ENCODE assay signal across 19 mouse cellular contexts in the genomic region with DNA sequence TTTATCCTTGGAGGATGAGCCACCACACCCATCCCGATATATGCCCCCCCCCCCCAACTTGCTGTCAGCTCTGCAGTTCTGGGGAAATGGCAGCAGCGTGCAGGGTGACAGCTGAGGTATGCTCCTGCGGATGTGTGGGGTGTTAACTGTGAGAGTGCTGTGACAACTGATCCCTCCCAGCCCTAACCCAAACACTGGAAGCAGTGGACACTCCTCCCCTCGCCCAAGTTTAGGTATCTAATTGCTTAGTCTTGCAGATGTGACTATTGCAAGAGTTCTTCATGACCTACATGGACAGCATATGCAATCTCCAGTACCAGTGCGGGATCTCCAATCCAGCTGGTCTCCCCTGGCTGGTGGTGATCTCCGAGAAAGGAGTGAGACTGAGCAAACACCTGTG. TPM values are rescaled to one million over a fixed set of nuclear protein-coding genes. Genes with fewer than 3 reads are reported as not detected.
DNase-seq lines count a peak whose midpoint lies in the region; ATAC-seq and TF ChIP-seq lines count a peak whose summit lies in the region.
"Had no signal": no experiment of that assay in that cellular context is flagged by ENCODE, and none has a peak within 500 bp of the region (broad histone marks: within the 10 kb centered on the region; RNA-seq: fewer than 3 reads in every experiment).

No protein-coding gene starts in this region.

- no peak for DNase-seq in heart, embryonic 10.5 days (ENCODE audit: low spot score)
- DNase-seq in kidney, postnatal 0 days (ENCODE audit: low spot score) = peak; percentile 73
- DNase-seq in kidney, postnatal 36 days = no peak
- no peak for DNase-seq in limb, embryonic 10.5 days (ENCODE audit: low spot score)
- no peak for DNase-seq in frontal cortex, postnatal 10 days (ENCODE audit: low spot score in 2 of 2)
- DNase-seq in ovary, postnatal 14 days (ENCODE audit: low spot score) = no peak
- DNase-seq: adrenal gland, adult 8-10 months; cerebellum, adult 2 months; kidney, adult 2 months; lung, adult 18-20 months; lung, postnatal 4 days; spleen, adult 18-20 months; thymus, postnatal 4 days had no signal

- H3K9ac ChIP-seq in heart, embryonic 12.5 days = no peak overlapping the region
- H3K9ac ChIP-seq in kidney, postnatal 0 days (ENCODE audit: low read depth, low read length) = no peak overlapping the region
- no peak overlapping the region for H3K9ac ChIP-seq in neural tube, embryonic 14.5 days (replicated peaks; ENCODE audit: low read depth, low read length)
- H3K9ac ChIP-seq: hindbrain, embryonic 15.5 days had no signal

- no peak overlapping the region for H3K27ac ChIP-seq in heart, embryonic 10.5 days
- no peak overlapping the region for H3K27ac ChIP-seq in heart, embryonic 12.5 days (ENCODE audit: poor library complexity, severe bottlenecking)
- no peak overlapping the region for H3K27ac ChIP-seq in kidney, postnatal 0 days
- H3K27ac ChIP-seq in limb, embryonic 10.5 days = no peak overlapping the region
- H3K27ac ChIP-seq in neural tube, embryonic 14.5 days (ENCODE audit: low read depth, low read length) = no peak overlapping the region
- H3K27ac ChIP-seq: hindbrain, embryonic 15.5 days had no signal

- no peak for TF ChIP-seq CTCF in kidney, postnatal 0 days (IDR thresholded peaks at IDR 0.05; ENCODE audit: low read depth)

- WGBS in heart, embryonic 10.5 days = 8% methylated on average over 6 of the region's 6 CpGs
- 7% methylated on average over 6 of the region's 6 CpGs for WGBS in heart, embryonic 12.5 days
- WGBS in kidney, postnatal 0 days = 15% methylated on average over 6 of the region's 6 CpGs
- 2% methylated on average over 6 of the region's 6 CpGs for WGBS in limb, embryonic 10.5 days
- WGBS in neural tube, embryonic 14.5 days = 5% methylated on average over 6 of the region's 6 CpGs

- ATAC-seq in heart, embryonic 12.5 days (ENCODE audit: insufficient number of reproducible peaks, low FRiP score) = no peak
- ATAC-seq in kidney, postnatal 0 days (replicated peaks; ENCODE audit: low FRiP score, low read depth) = no peak
- no peak for ATAC-seq in neural tube, embryonic 14.5 days (ENCODE audit: low read depth)

- H3K36me3 ChIP-seq in heart, embryonic 10.5 days = no peaks in the 10 kb centered on the region
- H3K36me3 ChIP-seq in heart, embryonic 12.5 days = no peaks in the 10 kb centered on the region
- H3K36me3 ChIP-seq in kidney, postnatal 0 days (ENCODE audit: insufficient read depth, low read length) = no peaks in the 10 kb centered on the region
- H3K36me3 ChIP-seq in limb, embryonic 10.5 days = no peaks in the 10 kb centered on the region
- H3K36me3 ChIP-seq in neural tube, embryonic 14.5 days (ENCODE audit: control insufficient read depth, insufficient read depth, low read length) = no peaks in the 10 kb centered on the region
- H3K36me3 ChIP-seq: hindbrain, embryonic 15.5 days had no signal

- no peaks in the 10 kb centered on the region for H3K9me3 ChIP-seq in heart, embryonic 10.5 days
- H3K9me3 ChIP-seq in heart, embryonic 12.5 days (replicated peaks) = no peaks in the 10 kb centered on the region
- H3K9me3 ChIP-seq in kidney, postnatal 0 days (replicated peaks; ENCODE audit: low read length) = no peaks in the 10 kb centered on the region
- H3K9me3 ChIP-seq in limb, embryonic 10.5 days (replicated peaks) = no peaks in the 10 kb centered on the region
- H3K9me3 ChIP-seq in neural tube, embryonic 14.5 days (ENCODE audit: control insufficient read depth, low read length) = no peaks in the 10 kb centered on the region
- H3K9me3 ChIP-seq: hindbrain, embryonic 15.5 days had no signal

- H3K4me1 ChIP-seq in heart, embryonic 10.5 days = peaks cover 56% of the 10 kb centered on the region
- peaks cover 52% of the 10 kb centered on the region for H3K4me1 ChIP-seq in heart, embryonic 12.5 days (replicated peaks)
- H3K4me1 ChIP-seq in kidney, postnatal 0 days (replicated peaks; ENCODE audit: insufficient read depth, low read length) = peaks cover 45% of the 10 kb centered on the region
- H3K4me1 ChIP-seq in limb, embryonic 10.5 days = peaks cover 61% of the 10 kb centered on the region
- peaks cover 31% of the 10 kb centered on the region for H3K4me1 ChIP-seq in neural tube, embryonic 14.5 days (ENCODE audit: control insufficient read depth, insufficient read depth, low read length)

- H3K27me3 ChIP-seq in heart, embryonic 10.5 days (ENCODE audit: insufficient read depth, poor library complexity, severe bottlenecking) = peaks cover 93% of the 10 kb centered on the region
- peaks cover 91% of the 10 kb centered on the region for H3K27me3 ChIP-seq in heart, embryonic 12.5 days (replicated peaks)
- H3K27me3 ChIP-seq in kidney, postnatal 0 days (ENCODE audit: insufficient read depth, low read length) = peaks cover 20% of the 10 kb centered on the region
- peaks cover 99% of the 10 kb centered on the region for H3K27me3 ChIP-seq in limb, embryonic 10.5 days (ENCODE audit: low read depth, poor library complexity, severe bottlenecking)
- peaks cover 20% of the 10 kb centered on the region for H3K27me3 ChIP-seq in neural tube, embryonic 14.5 days (ENCODE audit: control insufficient read depth, insufficient read depth, low read length)

- H3K4me3 ChIP-seq in heart, embryonic 10.5 days = 0 out of 2 replicates have a peak overlapping the region, but pooled peaks have one; percentile 3
- H3K4me3 ChIP-seq in heart, embryonic 12.5 days = no peak overlapping the region
- H3K4me3 ChIP-seq in kidney, postnatal 0 days (replicated peaks; ENCODE audit: low read depth, low read length) = no peak overlapping the region
- H3K4me3 ChIP-seq in limb, embryonic 10.5 days = peak overlapping the region; percentile 7; the same call in 1 of the 2 replicates
- no peak overlapping the region for H3K4me3 ChIP-seq in neural tube, embryonic 14.5 days (ENCODE audit: low read depth, low read length)
- H3K4me3 ChIP-seq: hindbrain, embryonic 15.5 days; myocyte had no signal

- no peak overlapping the region for H3K4me2 ChIP-seq in heart, embryonic 12.5 days
- H3K4me2 ChIP-seq in kidney, postnatal 0 days (ENCODE audit: low read length) = peak overlapping the region; percentile 38; the same call in 1 of the 2 replicates
- 0 out of 2 replicates have a peak overlapping the region, but pooled peaks have one; percentile 8 for H3K4me2 ChIP-seq in neural tube, embryonic 14.5 days (ENCODE audit: low read depth, low read length)
- H3K4me2 ChIP-seq: hindbrain, embryonic 15.5 days had no signal

RNA-seq across cellular contexts. Expression of a gene that starts 2.4 kb away (rescaled TPM):
- polyA plus RNA-seq in heart, embryonic 10.5 days (2016; fragmentation: Nextera tagmentation; extraction: Ambion mirVana) = 2.7 and 7.5 TPM in 2 replicates
- 1.2 TPM in 2 replicates for polyA plus RNA-seq in heart, embryonic 12.5 days (2016; fragmentation: Nextera tagmentation; extraction: Ambion mirVana)
- polyA plus RNA-seq in kidney, postnatal 0 days (2015; fragmentation: Nextera tagmentation; extraction: Ambion mirVana) = 8.8 TPM in 2 replicates
- polyA plus RNA-seq in limb, embryonic 10.5 days (2016; fragmentation: Nextera tagmentation; extraction: Ambion mirVana) = 1.4 and 2.1 TPM in 2 replicates
- polyA plus RNA-seq in neural tube, embryonic 14.5 days (2014; fragmentation: Nextera tagmentation; extraction: Ambion mirVana) = 0.21 and 0.45 TPM in 2 replicates

RNA-seq across cellular contexts. Expression of a gene that starts 7.7 kb away (rescaled TPM):
- 0.12 and 0.20 TPM in 2 replicates for polyA plus RNA-seq in heart, embryonic 10.5 days (2016; fragmentation: Nextera tagmentation; extraction: Ambion mirVana)
- polyA plus RNA-seq in heart, embryonic 12.5 days (2016; fragmentation: Nextera tagmentation; extraction: Ambion mirVana) = 0.34 and 0.46 TPM in 2 replicates
- polyA plus RNA-seq in kidney, postnatal 0 days (2015; fragmentation: Nextera tagmentation; extraction: Ambion mirVana) = 1.3 TPM in 2 replicates
- 0.15 and 0.23 TPM in 2 replicates for polyA plus RNA-seq in limb, embryonic 10.5 days (2016; fragmentation: Nextera tagmentation; extraction: Ambion mirVana)
- polyA plus RNA-seq in neural tube, embryonic 14.5 days (2014; fragmentation: Nextera tagmentation; extraction: Ambion mirVana) = 3.2 and 3.6 TPM in 2 replicates
- polyA plus RNA-seq: limb, embryonic 11.5 days; stomach, embryonic 16.5 days had no signal

RNA-seq across cellular contexts. Expression of a gene that starts 21.0 kb away (rescaled TPM):
- 35.7 TPM in 2 replicates for polyA plus RNA-seq in heart, embryonic 10.5 days (2016; fragmentation: Nextera tagmentation; extraction: Ambion mirVana)
- polyA plus RNA-seq in heart, embryonic 12.5 days (2016; fragmentation: Nextera tagmentation; extraction: Ambion mirVana) = 27.2 and 28.0 TPM in 2 replicates
- 11.4 and 11.5 TPM in 2 replicates for polyA plus RNA-seq in kidney, postnatal 0 days (2015; fragmentation: Nextera tagmentation; extraction: Ambion mirVana)
- 54.8 and 56.2 TPM in 2 replicates for polyA plus RNA-seq in limb, embryonic 10.5 days (2016; fragmentation: Nextera tagmentation; extraction: Ambion mirVana)
- 2.4 and 3.3 TPM in 2 replicates for polyA plus RNA-seq in neural tube, embryonic 14.5 days (2014; fragmentation: Nextera tagmentation; extraction: Ambion mirVana)

RNA-seq across cellular contexts. Expression of a gene that starts 30.4 kb away (rescaled TPM):
- 42.1 and 58.5 TPM in 2 replicates for polyA plus RNA-seq in heart, embryonic 10.5 days (2016; fragmentation: Nextera tagmentation; extraction: Ambion mirVana)
- polyA plus RNA-seq in heart, embryonic 12.5 days (2016; fragmentation: Nextera tagmentation; extraction: Ambion mirVana) = 57.2 and 58.5 TPM in 2 replicates
- polyA plus RNA-seq in kidney, postnatal 0 days (2015; fragmentation: Nextera tagmentation; extraction: Ambion mirVana) = 33.5 and 34.6 TPM in 2 replicates
- 60.5 and 64.1 TPM in 2 replicates for polyA plus RNA-seq in limb, embryonic 10.5 days (2016; fragmentation: Nextera tagmentation; extraction: Ambion mirVana)
- polyA plus RNA-seq in neural tube, embryonic 14.5 days (2014; fragmentation: Nextera tagmentation; extraction: Ambion mirVana) = 32.6 and 41.6 TPM in 2 replicates

RNA-seq across cellular contexts. Expression of a gene that starts 40.4 kb away (rescaled TPM):
- polyA plus RNA-seq in heart, embryonic 10.5 days (2016; fragmentation: Nextera tagmentation; extraction: Ambion mirVana) = 0.36 and 1.1 TPM in 2 replicates
- polyA plus RNA-seq in heart, embryonic 12.5 days (2016; fragmentation: Nextera tagmentation; extraction: Ambion mirVana) = 0.22 and 0.50 TPM in 2 replicates
- polyA plus RNA-seq in kidney, postnatal 0 days (2015; fragmentation: Nextera tagmentation; extraction: Ambion mirVana) = 0.26 and 0.82 TPM in 2 replicates
- 0.16 TPM in 1 of 2 replicates, not detected in the other for polyA plus RNA-seq in limb, embryonic 10.5 days (2016; fragmentation: Nextera tagmentation; extraction: Ambion mirVana)
- 68.8 and 298 TPM in 2 replicates for polyA plus RNA-seq in neural tube, embryonic 14.5 days (2014; fragmentation: Nextera tagmentation; extraction: Ambion mirVana)

Comparison
In these comparisons a context has a peak if more than half of its experiments do, and no peak if none do; other contexts are left out.
1. H3K4me3 ChIP-seq: peak in heart, embryonic 10.5 days (single experiment) and limb, embryonic 10.5 days (single experiment); none in heart, embryonic 12.5 days (single experiment), kidney, postnatal 0 days (single experiment) and neural tube, embryonic 14.5 days (single experiment).